Mouse (Mus musculus): Measurements from ENCODE around the gene Psmd4. TPM values are rescaled to one million over a fixed set of nuclear protein-coding genes. Genes with fewer than 3 reads are reported as not detected.
"Not testable (repeated sequence)": the region's sequence is repeated elsewhere in the genome, so short reads cannot be mapped to it uniquely, and the experiment has no call there.

Gene Psmd4
- polyA plus RNA-seq, 1 experiment from 2014 or later, result 164 TPM

DNA sequence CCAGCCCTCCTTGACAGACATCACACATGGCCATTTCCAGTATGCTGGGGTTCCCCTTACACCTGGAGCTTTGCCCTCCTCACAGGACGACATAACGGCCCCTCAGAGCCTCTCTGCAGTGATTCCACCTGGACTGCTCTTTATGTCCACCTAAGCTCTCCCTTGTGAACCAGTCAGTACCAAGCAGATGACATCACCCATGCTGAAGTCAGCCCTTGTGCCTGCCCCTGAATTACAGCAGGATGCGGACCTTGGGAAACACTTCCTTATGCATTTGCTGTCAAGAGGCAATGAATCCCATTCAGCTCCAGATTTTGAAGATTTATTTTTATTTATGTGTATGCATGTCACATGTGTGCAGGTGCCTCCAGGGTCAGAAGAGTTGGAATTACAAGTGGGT lies 5.5 kb upstream of the Psmd4 start:
- WGBS, result 62% methylated on average over 3 of the region's 3 CpGs
- TF ChIP-seq CTCF (IDR thresholded peaks at IDR 0.05; ENCODE audit: low read depth), result no peak
- H3K4me1 ChIP-seq (replicated peaks; ENCODE audit: control insufficient read depth, insufficient read depth, low read length), result 0 out of 2 replicates have a peak, but pooled peaks cover 1% of the 10 kb centered on the region
- no peak overlapping the region for H3K9ac ChIP-seq (ENCODE audit: low read depth, low read length)
- H3K4me2 ChIP-seq (replicated peaks; ENCODE audit: low read depth), result no peak overlapping the region
- peak; percentile 55 for ATAC-seq
- no peaks in the 10 kb centered on the region for H3K27me3 ChIP-seq (replicated peaks; ENCODE audit: control insufficient read depth, insufficient read depth, low read length)
- no peaks in the 10 kb centered on the region for H3K36me3 ChIP-seq (ENCODE audit: control insufficient read depth, insufficient read depth)
- H3K4me3 ChIP-seq (ENCODE audit: low read depth, low read length), result no peak overlapping the region
- H3K27ac ChIP-seq (ENCODE audit: low read depth, low read length), result no peak overlapping the region
- no peaks in the 10 kb centered on the region for H3K9me3 ChIP-seq (ENCODE audit: control insufficient read depth)

DNA sequence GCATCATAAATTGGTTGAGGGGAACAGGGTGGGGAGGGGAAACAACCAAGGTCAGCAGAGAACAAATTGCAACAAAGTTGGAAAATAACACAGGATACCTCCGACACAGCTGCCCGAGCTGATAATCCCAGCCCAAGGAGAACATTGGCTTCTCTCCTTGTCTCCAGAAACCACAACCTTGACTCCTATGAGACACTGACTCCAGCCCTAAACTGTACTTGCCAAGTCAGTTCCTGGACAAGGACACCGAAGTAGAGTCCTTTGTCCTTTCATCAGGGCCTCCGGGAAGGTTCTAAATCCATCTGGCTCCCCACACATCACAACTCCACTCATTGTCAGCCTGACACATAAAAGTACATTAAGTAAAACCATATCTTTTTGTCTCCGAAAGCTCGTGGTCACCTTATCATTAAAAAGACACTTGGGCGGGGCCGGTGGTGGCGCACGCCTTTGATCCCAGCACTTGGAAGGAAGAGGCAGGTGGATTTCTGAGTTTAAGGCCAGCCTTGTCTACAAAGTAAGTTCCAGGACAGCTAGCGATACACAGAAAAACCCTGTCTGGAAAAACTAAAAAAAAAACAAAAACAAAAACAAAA lies 4.1 kb upstream of the Psmd4 start:
- Histone ChIP-seq H3K36me3 (ENCODE audit: control insufficient read depth, insufficient read depth) (no peaks in the 10 kb centered on the region), H3K9ac (ENCODE audit: low read depth, low read length) (no peak overlapping the region), H3K27me3 (replicated peaks; ENCODE audit: control insufficient read depth, insufficient read depth, low read length) (no peaks in the 10 kb centered on the region), H3K4me1 (replicated peaks; ENCODE audit: control insufficient read depth, insufficient read depth, low read length) (0 out of 2 replicates have a peak, but pooled peaks cover 4% of the 10 kb centered on the region), H3K4me3 (ENCODE audit: low read depth, low read length) (no peak overlapping the region), H3K27ac (ENCODE audit: low read depth, low read length) (no peak overlapping the region), H3K9me3 (ENCODE audit: control insufficient read depth) (no peaks in the 10 kb centered on the region), H3K4me2 (replicated peaks; ENCODE audit: low read depth) (no peak overlapping the region)
- no peak for ATAC-seq
- TF ChIP-seq CTCF (IDR thresholded peaks at IDR 0.05; ENCODE audit: low read depth), result no peak
- 78% methylated on average over 11 of the region's 11 CpGs for whole genome bisulfite sequencing

DNA sequence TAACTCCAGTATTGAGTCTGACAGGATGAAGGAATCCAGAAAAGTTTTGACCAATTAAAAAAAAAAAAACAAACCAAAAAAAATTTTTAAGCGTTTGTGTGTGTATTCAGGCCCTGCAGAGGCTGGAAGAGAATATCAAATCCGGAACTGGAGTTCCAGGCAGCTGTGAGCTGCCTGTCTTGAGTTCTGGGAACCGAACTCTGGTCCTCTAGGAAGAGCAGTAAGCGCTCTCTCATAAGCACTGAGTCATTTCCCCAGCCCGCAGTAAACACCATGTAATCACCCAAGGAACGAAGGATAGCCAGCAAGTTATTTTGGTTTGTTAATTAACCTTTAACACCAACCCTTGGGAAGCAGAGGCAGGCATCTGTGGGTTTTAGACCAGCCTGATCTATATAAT lies 837 bp upstream of the Psmd4 start:
- Histone ChIP-seq H3K27ac (ENCODE audit: low read depth, low read length) (no peak overlapping the region), H3K4me2 (replicated peaks; ENCODE audit: low read depth) (no peak overlapping the region), H3K27me3 (replicated peaks; ENCODE audit: control insufficient read depth, insufficient read depth, low read length) (no peaks in the 10 kb centered on the region), H3K9ac (ENCODE audit: low read depth, low read length) (no peak overlapping the region), H3K4me1 (replicated peaks; ENCODE audit: control insufficient read depth, insufficient read depth, low read length) (0 out of 2 replicates have a peak, but pooled peaks cover 4% of the 10 kb centered on the region), H3K9me3 (ENCODE audit: control insufficient read depth) (no peaks in the 10 kb centered on the region), H3K4me3 (ENCODE audit: low read depth, low read length) (no peak overlapping the region), H3K36me3 (ENCODE audit: control insufficient read depth, insufficient read depth) (0 out of 2 replicates have a peak, but pooled peaks cover 3% of the 10 kb centered on the region)
- no peak for ATAC-seq
- 55% methylated on average over 6 of the region's 6 CpGs for WGBS
- TF ChIP-seq CTCF (IDR thresholded peaks at IDR 0.05; ENCODE audit: low read depth), result no peak

DNA sequence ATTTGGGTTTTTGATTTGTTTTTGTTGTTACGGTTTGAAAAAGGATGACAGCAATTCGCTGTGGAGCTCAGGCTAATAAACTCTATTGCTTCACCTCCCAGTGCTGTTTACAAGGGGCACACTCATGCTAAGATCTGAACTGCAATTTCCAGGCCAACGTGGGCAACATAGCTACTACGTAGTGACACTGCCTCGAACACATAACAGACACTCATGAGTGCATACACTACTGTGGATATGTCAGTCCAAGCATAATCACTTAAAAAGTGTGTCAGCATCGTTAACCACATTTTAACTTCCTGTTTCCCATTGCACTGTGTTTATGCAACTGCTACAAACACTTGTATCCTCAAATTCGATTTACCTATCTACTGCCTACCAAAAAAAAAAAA lies 420 bp upstream of the Psmd4 start:
- no peaks in the 10 kb centered on the region for H3K9me3 ChIP-seq (ENCODE audit: control insufficient read depth)
- 0 out of 2 replicates have a peak, but pooled peaks cover 4% of the 10 kb centered on the region for H3K4me1 ChIP-seq (replicated peaks; ENCODE audit: control insufficient read depth, insufficient read depth, low read length)
- 16% methylated on average over 7 of the region's 7 CpGs for WGBS
- TF ChIP-seq CTCF (IDR thresholded peaks at IDR 0.05; ENCODE audit: low read depth), result no peak
- peak; percentile 50 for ATAC-seq
- peak overlapping the region; percentile 50; the same call in 1 of the 2 replicates for H3K27ac ChIP-seq (ENCODE audit: low read depth, low read length)
- peak overlapping the region; percentile 61 for H3K4me2 ChIP-seq (replicated peaks; ENCODE audit: low read depth)
- peak overlapping the region; percentile 77 for H3K9ac ChIP-seq (ENCODE audit: low read depth, low read length)
- H3K4me3 ChIP-seq (ENCODE audit: low read depth, low read length), result peak overlapping the region; percentile 87
- 0 out of 2 replicates have a peak, but pooled peaks cover 7% of the 10 kb centered on the region for H3K36me3 ChIP-seq (ENCODE audit: control insufficient read depth, insufficient read depth)
- no peaks in the 10 kb centered on the region for H3K27me3 ChIP-seq (replicated peaks; ENCODE audit: control insufficient read depth, insufficient read depth, low read length)

DNA sequence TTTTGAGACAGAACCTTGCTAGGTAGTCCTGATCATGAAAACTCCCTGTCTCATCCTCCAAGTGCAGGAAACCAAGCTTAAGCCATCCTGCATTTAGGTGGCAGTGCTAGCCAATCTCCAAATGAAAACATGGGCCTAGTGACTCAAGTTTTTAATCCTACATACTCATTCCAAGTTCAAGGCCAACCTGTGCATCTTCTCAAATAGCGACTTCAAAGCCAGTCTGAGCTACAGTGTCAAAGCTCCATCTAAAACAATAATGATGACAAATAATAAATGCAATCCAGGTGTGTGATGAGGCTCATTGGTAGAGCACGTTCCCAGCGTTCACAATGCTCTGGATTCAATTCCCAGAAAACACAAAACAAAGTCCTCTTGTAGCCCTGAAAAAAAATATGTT lies 789 bp downstream of the Psmd4 start:
- no peaks in the 10 kb centered on the region for H3K9me3 ChIP-seq (ENCODE audit: control insufficient read depth)
- 0 out of 2 replicates have a peak, but pooled peaks cover 4% of the 10 kb centered on the region for H3K4me1 ChIP-seq (replicated peaks; ENCODE audit: control insufficient read depth, insufficient read depth, low read length)
- ATAC-seq, result no peak
- H3K4me3 ChIP-seq (ENCODE audit: low read depth, low read length), result peak overlapping the region; percentile 87
- WGBS, result 13% methylated on average over 3 of the region's 3 CpGs
- H3K27ac ChIP-seq (ENCODE audit: low read depth, low read length), result no peak overlapping the region
- H3K36me3 ChIP-seq (ENCODE audit: control insufficient read depth, insufficient read depth), result peaks cover 13% of the 10 kb centered on the region
- H3K27me3 ChIP-seq (replicated peaks; ENCODE audit: control insufficient read depth, insufficient read depth, low read length), result no peaks in the 10 kb centered on the region
- peak overlapping the region; percentile 77 for H3K9ac ChIP-seq (ENCODE audit: low read depth, low read length)
- H3K4me2 ChIP-seq (replicated peaks; ENCODE audit: low read depth), result peak overlapping the region; percentile 61
- TF ChIP-seq CTCF (IDR thresholded peaks at IDR 0.05; ENCODE audit: low read depth), result no peak

DNA sequence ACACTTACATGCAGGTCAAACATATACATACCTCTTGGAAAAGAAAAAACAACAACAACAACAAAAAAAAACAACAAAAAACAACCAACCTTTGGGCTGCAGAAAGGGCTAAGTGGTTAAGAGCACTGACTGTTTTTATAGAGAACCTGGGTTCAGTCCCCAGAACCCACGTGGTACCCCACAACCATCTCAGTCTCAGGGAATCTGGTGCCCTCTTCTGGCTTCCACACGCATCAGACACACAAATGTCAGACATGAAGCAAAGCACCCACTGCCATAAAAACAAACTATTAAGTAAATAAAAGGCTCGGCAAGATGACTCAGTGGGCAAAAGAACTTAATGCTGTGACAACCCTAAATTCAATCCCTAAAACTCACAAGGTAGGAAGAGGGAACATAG lies 12.5 kb downstream of the Psmd4 start:
- no peaks in the 10 kb centered on the region for H3K27me3 ChIP-seq (replicated peaks; ENCODE audit: control insufficient read depth, insufficient read depth, low read length)
- no peak overlapping the region for H3K9ac ChIP-seq (ENCODE audit: low read depth, low read length)
- no peak for ATAC-seq
- 0 out of 2 replicates have a peak overlapping the region, but pooled peaks have one; percentile 7 for H3K27ac ChIP-seq (ENCODE audit: low read depth, low read length)
- no peak overlapping the region for H3K4me3 ChIP-seq (ENCODE audit: low read depth, low read length)
- TF ChIP-seq CTCF (IDR thresholded peaks at IDR 0.05; ENCODE audit: low read depth), result peak; percentile 52
- peaks cover 14% of the 10 kb centered on the region for H3K4me1 ChIP-seq (replicated peaks; ENCODE audit: control insufficient read depth, insufficient read depth, low read length)
- peaks cover 42% of the 10 kb centered on the region for H3K36me3 ChIP-seq (ENCODE audit: control insufficient read depth, insufficient read depth)
- H3K4me2 ChIP-seq (replicated peaks; ENCODE audit: low read depth), result no peak overlapping the region
- H3K9me3 ChIP-seq (ENCODE audit: control insufficient read depth), result no peaks in the 10 kb centered on the region
- 42% methylated on average over 3 of the region's 3 CpGs for WGBS

DNA sequence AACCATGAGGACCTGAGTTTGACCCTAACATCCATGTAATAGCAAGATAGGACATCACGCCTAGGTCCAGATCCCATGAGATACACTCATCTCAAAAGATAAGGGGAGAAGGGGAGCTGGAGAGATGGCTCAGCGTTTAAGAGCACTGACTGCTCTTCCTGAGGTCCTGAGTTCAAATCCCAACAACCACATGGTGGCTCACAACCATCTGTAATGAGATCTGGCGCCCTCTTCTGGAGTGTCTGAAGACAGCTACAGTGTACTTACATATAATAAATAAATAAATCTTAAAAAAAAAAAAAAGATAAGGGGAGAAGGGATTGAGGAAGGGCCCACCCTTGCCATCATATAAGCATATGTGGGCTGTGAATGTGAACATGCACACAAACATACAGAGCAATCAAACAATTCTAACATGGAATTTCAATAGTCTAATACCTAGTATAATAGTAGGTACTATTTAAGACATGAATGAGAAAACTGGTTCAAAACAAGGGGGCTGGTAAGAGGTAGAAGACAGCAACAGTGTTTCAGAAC lies 13.1 kb downstream of the Psmd4 start:
- not testable (repeated sequence) for H3K27ac ChIP-seq (ENCODE audit: low read depth, low read length); H3K4me2 ChIP-seq (replicated peaks; ENCODE audit: low read depth); H3K9ac ChIP-seq (ENCODE audit: low read depth, low read length); H3K9me3 ChIP-seq (ENCODE audit: control insufficient read depth); ATAC-seq; H3K27me3 ChIP-seq (replicated peaks; ENCODE audit: control insufficient read depth, insufficient read depth, low read length); H3K4me3 ChIP-seq (ENCODE audit: low read depth, low read length)
- 59% methylated on average over 3 of the region's 3 CpGs for WGBS
- Histone ChIP-seq H3K4me1 (replicated peaks; ENCODE audit: control insufficient read depth, insufficient read depth, low read length) (peaks cover 14% of the 10 kb centered on the region), H3K36me3 (ENCODE audit: control insufficient read depth, insufficient read depth) (peaks cover 36% of the 10 kb centered on the region)
